Mouse (Mus musculus): ENCODE measurements at regions not wholly inside any gene's neighbourhood (a gene's known extent, or its start where the extent isn't known, plus 50 kb on each side); places are given as distances from the start of the nearest gene placed in this dataset.

DNA sequence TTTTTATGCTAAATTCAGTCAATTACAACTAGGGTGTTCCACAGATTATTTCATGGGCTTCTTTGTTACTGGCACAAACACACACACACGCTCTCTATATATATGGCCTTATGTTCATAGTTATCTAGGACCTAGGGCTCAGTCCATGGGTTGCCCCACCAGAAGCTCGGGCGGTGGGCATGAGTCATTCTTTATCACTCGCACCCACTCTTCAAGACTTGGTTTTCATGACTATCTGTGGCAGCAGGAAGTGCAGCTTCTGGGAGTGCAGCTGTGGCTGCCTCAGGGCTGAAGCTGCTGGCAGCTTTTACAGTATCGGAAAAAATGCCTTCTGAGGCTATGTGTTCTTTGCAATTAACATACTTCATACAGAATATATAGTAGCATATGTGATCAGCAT, 198.7 kb downstream of the Ipo11 start:
- no peak for DNase-seq (ENCODE audit: low spot score in 2 of 2)

- no peak for DNase-seq (ENCODE audit: low spot score in 2 of 2)
Observed at GRCm38 (mm10) chr13:106734323-106734722, 202.4 kb downstream of the Ipo11 start.

- no peak for DNase-seq (ENCODE audit: low spot score in 2 of 2)
Observed at GRCm38 (mm10) chr13:106732906-106733305, 203.9 kb downstream of the Ipo11 start.

GRCm38 (mm10) chr13:106723315-106723714, 213.4 kb downstream of the Ipo11 start:
- DNase-seq (ENCODE audit: low spot score in 2 of 2): no peak

DNA sequence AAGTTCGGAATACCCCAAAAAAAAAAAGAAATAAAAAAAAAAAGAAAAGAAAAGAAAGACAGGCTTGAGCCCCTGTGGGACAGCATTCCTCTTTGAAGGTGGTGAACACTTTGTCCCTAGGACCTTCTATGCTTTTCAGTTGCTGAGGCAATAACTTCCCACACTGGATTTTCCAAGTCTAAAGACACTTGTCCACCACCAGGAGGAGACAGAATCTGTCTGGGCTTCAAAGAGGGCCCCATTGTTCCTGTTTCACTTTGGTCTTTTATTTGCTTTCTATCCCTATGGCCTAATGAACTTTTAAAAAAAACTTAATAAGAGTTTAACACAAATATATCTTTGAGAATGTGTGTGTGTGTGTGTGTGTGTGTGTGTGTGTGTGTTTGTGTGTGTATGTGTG, 215.6 kb downstream of the Ipo11 start:
- no peak for DNase-seq (ENCODE audit: low spot score in 2 of 2)

- DNase-seq (ENCODE audit: low spot score in 2 of 2): peak in 1 of 2 experiments; percentile 39
Observed at GRCm38 (mm10) chr13:106715771-106716170, 221.0 kb downstream of the Ipo11 start.

- no peak for DNase-seq (ENCODE audit: low spot score in 2 of 2)
Observed at GRCm38 (mm10) chr13:106715234-106715633, 221.5 kb downstream of the Ipo11 start.

DNA sequence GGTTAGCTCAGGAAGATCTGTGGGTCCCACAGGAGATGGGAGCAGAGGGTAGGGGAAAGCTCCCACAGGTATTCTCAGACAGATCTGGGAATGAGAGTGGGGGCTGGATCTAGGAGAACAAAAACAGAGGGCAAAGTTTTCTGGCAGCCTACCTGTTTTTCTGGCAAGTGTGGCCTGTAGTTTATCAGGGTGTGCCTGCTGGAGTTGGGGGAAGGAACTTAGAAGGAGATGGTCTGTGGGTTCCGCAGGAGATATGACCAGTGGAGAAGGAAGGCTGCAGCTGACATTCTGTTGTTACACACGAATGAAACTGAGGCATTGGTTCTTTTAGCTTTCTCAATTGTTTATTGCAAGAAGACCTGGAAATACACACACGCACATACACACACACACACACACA, 226.2 kb downstream of the Ipo11 start:
- DNase-seq (ENCODE audit: low spot score in 2 of 2): no peak

- DNase-seq (ENCODE audit: low spot score in 2 of 2): no peak
Observed at GRCm38 (mm10) chr13:106700376-106700775, 236.4 kb downstream of the Ipo11 start.

DNA sequence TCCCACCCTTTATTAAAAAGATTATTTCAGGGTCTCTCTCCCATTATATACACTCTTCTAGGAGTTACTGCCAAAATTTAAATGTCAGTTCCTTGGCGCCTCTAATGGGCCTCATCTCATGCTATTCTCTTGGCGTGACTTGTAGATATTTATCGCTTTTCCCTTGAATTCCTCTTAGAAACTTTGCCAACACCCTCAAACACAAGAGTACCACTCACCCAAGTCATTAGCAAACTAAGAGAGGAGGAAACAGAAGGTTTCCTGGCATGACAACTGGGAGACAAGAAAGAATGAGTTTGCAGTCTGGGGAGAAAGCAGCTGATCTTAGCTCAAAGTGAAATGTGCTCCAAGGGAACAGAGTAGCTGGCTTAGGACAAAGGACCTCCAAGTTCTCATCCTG, 236.8 kb downstream of the Ipo11 start:
- no peak for DNase-seq (ENCODE audit: low spot score in 2 of 2)

DNA sequence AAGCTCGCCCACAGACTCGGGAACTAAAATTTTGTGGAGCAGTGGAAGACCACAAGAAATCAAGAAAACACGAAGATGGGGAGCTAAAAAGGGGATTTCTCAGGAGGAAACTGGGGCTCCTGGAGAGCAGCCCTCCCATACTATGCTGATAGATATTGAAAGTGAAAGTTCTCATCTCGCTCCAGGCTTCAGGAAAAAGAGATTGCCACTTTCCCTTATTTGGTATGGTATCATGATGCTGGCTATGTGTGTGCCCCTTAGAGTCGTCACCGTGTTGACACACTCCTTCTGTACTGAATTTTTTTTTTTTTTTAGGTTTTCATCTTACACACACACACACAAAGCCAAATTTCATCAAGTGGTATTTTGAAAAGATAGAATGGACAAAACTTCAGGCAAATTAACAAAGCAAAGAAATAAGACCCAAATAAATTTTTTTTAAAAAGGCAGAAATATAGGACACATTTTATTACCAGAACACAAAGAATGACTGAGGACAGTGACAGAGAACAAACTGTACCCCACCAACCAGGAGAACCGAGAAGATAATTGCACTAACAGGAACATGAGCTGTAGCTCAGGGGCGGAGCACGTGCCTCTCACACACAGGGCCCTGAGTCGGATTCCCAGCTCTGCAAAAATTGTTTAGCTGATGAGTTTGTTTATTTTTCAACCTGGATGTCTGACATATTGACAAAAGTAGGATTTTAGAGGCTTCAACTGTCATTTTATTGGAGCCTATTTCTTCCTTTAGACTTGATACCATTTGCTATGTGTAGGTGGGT, 244.8 kb downstream of the Ipo11 start:
- no peak for DNase-seq (ENCODE audit: low spot score in 2 of 2)

GRCm38 (mm10) chr13:106690125-106690524, 246.6 kb downstream of the Ipo11 start:
- DNase-seq (ENCODE audit: low spot score in 2 of 2): peak in 1 of 2 experiments; percentile 28

- no peak for DNase-seq (ENCODE audit: low spot score in 2 of 2)
Observed at GRCm38 (mm10) chr13:106689618-106690017, 247.1 kb downstream of the Ipo11 start.

DNA sequence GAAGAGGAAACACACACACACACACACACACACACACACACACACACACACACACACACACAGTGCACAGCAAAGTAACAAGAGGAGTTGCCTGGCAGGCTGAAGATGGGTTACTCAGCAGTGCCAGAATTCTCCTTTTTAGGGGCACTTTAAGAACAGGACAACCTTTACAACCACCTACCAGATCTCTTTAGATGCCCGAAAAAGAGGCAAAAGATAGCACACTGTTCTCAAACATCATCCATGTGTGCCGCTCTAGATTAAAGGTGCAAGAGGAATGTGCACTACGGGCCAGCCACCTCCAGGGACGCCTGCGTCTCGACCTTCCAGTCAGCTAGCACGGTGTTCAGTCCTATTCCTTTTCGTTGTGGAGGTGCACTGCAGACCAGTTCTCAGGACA, 247.7 kb downstream of the Ipo11 start:
- no peak for DNase-seq (ENCODE audit: low spot score in 2 of 2)

DNA sequence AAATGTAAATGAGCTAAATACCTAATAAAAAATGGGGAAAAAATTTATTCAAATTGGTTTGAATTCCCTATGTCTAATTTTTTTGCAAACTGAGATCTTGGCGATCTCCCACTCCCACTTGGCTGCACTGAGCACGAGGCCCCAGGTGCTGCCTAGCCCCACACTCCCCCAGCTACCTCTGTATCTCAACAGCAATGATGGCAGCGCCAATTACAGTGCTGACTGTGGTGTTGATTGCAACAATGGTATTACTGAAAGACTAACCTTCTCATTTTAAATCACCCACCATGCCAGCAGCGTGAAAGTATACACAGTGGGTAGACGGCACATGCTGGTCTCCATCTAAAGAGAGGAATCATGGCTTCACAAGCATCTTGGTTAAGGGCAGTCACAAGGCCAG, 267.1 kb downstream of the Ipo11 start:
- DNase-seq (ENCODE audit: low spot score in 2 of 2): no peak

GRCm38 (mm10) chr13:106662195-106662594, 274.6 kb downstream of the Ipo11 start:
- no peak for DNase-seq (ENCODE audit: low spot score in 2 of 2)

- DNase-seq (ENCODE audit: low spot score in 2 of 2): no peak
Observed at GRCm38 (mm10) chr13:106649363-106649762, 287.4 kb downstream of the Ipo11 start.

DNA sequence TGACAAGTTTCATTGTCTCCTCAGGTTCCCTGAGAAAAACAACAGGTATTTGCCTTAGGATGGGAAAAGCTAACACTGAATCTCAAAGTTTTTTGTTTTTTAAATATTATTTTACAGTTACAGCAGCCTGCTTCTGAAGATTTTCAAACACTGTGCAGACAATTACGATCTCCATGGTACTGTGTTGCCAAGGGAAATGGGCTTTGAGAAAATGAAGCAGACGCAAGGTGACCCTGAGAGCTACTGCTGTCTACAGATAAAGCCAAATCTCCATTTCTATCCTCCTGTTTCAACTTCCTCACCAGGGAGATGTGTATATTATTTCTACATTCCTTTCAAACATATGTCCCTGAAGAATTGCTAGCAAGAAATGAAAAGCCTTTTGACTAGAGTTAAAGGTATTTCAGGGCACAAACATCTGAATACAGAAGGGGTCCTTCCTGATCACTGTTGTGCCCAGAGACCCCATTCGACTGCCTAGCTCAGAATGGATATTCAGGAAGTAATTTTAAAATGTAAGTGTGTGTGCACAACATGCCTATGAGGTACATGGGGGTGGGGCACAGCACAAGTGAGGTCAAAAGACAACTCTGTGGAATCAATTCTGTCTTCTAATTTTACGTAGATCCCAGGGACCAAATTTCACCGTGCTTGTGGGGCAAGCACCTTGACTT, 293.3 kb downstream of the Ipo11 start:
- no peak for DNase-seq (ENCODE audit: low spot score in 2 of 2)

- DNase-seq (ENCODE audit: low spot score in 2 of 2): no peak
Observed at GRCm38 (mm10) chr13:106638706-106639385, 297.9 kb downstream of the Ipo11 start.

DNA sequence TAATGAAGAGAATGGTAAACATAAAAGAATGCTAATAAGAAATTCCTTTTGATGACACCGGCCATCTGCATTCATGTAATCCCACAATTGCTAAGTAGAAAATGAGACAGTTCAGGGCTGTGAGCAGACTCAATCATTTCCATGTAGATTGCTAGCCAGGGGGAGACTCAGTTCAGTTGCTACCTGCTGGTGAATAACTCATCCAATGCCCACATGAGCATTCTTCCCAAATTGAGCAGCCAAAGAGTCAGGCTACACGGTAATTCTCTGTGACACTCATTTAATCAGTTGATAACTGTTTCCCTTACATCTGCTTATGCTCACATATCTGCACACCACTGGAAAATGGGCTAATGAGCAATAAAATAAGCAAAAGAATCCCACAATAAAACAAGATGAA, 345.0 kb downstream of the Ipo11 start:
- DNase-seq (ENCODE audit: low spot score in 2 of 2): no peak

DNA sequence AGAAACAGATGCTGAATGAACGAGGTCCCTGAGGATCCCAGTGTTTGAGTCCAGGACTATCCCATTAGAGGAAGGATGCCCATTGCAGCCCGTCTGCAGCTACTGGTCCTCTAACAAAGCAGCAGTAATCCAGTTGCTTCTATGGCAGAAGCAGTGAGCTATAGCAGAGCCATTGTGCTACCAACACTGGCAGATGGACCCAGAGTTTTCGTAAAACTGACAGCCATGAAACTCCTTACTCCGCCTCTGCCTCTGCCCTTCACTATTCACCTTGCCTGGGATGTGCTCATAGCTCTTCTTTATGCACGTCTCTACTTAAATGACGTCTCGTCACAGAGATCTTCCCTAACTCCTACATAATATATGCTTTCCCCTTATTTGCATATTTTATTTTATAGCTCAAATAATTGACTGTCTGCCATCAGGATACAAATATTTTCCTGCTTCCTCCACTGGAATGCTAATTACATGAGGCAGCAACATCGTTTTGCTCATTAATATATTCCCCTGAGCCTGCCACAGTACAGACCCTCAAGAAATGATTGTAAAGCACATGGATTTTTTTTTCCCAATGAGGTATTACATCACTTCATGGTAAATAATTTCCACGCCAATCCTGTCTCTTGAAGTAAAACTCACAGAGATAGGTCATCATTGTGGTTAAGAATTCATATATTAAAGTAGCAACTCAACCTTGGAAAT, 368.9 kb downstream of the Ipo11 start:
- no peak for DNase-seq (ENCODE audit: low spot score in 2 of 2)

GRCm38 (mm10) chr13:106562588-106562987, 374.2 kb downstream of the Ipo11 start:
- no peak for DNase-seq (ENCODE audit: low spot score in 2 of 2)

Measured in layer of hippocampus, adult 8-10 months (tissue).